ENCODE assay signal across 21 mouse cellular contexts in the genomic region with DNA sequence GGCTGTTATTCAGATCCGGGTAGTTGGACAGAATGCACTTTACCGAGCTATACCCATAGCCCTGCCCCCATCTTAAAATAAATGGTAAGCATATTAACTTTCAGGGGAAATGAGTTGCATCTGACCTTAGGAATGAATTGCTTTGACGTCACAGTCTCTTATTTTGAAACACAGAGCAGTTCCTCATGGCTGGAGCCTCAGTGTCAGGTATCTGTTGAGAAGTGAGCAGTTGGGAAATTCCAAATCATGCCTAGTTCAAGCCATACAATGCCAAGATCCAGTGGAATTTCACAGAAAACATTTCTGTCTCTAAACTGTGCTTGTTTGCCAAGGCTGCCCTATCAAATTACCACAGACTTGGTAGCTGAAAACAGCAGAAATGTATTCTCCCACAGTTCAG. TPM values are rescaled to one million over a fixed set of nuclear protein-coding genes. Genes with fewer than 3 reads are reported as not detected.
DNase-seq lines count a peak whose midpoint lies in the region; ATAC-seq and TF ChIP-seq lines count a peak whose summit lies in the region.
"Had no signal": no experiment of that assay in that cellular context is flagged by ENCODE, and none has a peak within 500 bp of the region (broad histone marks: within the 10 kb centered on the region; RNA-seq: fewer than 3 reads in every experiment).

No protein-coding gene starts in this region.

- POLR2A ChIA-PET in Patski (lab: Charles Lee) = no interaction called here

- no peak for ATAC-seq in Patski
- peak; percentile 11 for ATAC-seq in megakaryocyte, adult 5-6 weeks (ENCODE audit: poor library complexity, severe bottlenecking)
- no peak for ATAC-seq in inflammation-experienced regulatory T-cells, adult 6 months

- no peaks in the 10 kb centered on the region for H3K27me3 ChIP-seq in spleen, adult 2 months (ENCODE audit: control insufficient read depth, insufficient read depth, low read length)
- no peaks in the 10 kb centered on the region for H3K27me3 ChIP-seq in Patski
- H3K27me3 ChIP-seq: heart, embryonic 15.5 days; limb, embryonic 12.5 days; lung, embryonic 15.5 days had no signal

- H3K4me1 ChIP-seq in spleen, adult 2 months (ENCODE audit: control insufficient read depth, insufficient read depth, insufficient read length) = peaks cover 48% of the 10 kb centered on the region; the same call in 1 of the 2 replicates

- no peak overlapping the region for H3K4me3 ChIP-seq in spleen, adult 2 months (ENCODE audit: extremely low read depth, insufficient read depth, insufficient read length)
- H3K4me3 ChIP-seq: forebrain, embryonic 12.5 days; heart, embryonic 15.5 days; hindbrain, embryonic 10.5 days; limb, embryonic 12.5 days; liver, embryonic 13.5 days; lung, embryonic 15.5 days had no signal

- TF ChIP-seq CTCF in spleen, adult 2 months (IDR thresholded peaks at IDR 0.05; ENCODE audit: extremely low read depth, insufficient read depth, insufficient read length, insufficient replicate concordance) = no peak
- no peak for TF ChIP-seq CTCF in Patski (IDR thresholded peaks at IDR 0.05)

- peak overlapping the region; percentile 61 for H3K27ac ChIP-seq in spleen, adult 2 months (ENCODE audit: insufficient read depth, low read length)
- H3K27ac ChIP-seq: forebrain, embryonic 12.5 days; heart, embryonic 15.5 days; hindbrain, embryonic 10.5 days; limb, embryonic 12.5 days; liver, embryonic 13.5 days; lung, embryonic 15.5 days; stomach, postnatal 0 days had no signal

- peak in 1 of 2 experiments; percentile 55 for DNase-seq in spleen, adult 2 months (ENCODE audit: low read depth in 1 of 2, low spot score in 2 of 2)
- no peak for DNase-seq in spleen, postnatal 36 days (ENCODE audit: low spot score in 2 of 2)
- DNase-seq in Patski (ENCODE audit: low read depth, low spot score) = peak; percentile 17
- DNase-seq in adrenal gland, postnatal 14 days = no peak
- no peak for DNase-seq in kidney, postnatal 25 days
- DNase-seq: adrenal gland, adult 8-10 months; cerebellum, postnatal 14 days; gastrocnemius, postnatal 14 days; kidney, adult 8-10 months; kidney, postnatal 4 days; liver, embryonic 13.5 days; midbrain, embryonic 14.5 days; right cerebral cortex, postnatal 25 days had no signal

- CTCF ChIA-PET in Patski (lab: Charles Lee) = interaction anchor here (1.5 to 4.3 kb wide), 2 partner anchors 8 to 11 kb away, joined by 5 to 44 read pairs; no protein-coding TSS in a partner anchor

- in situ Hi-C loops in Patski (cut with MboI; ENCODE audit: low pct_unique_long_range_greater_than_20kb) = loop anchor here (5.0 kb wide), 1 partner anchor 36 kb away; no protein-coding TSS in a partner anchor

- no peaks in the 10 kb centered on the region for H3K36me3 ChIP-seq in spleen, adult 2 months (ENCODE audit: control insufficient read depth, insufficient read depth, low read length)
- H3K36me3 ChIP-seq: forebrain, embryonic 12.5 days; heart, embryonic 15.5 days; hindbrain, embryonic 10.5 days; limb, embryonic 12.5 days; liver, embryonic 13.5 days; lung, embryonic 15.5 days had no signal

- TF ChIP-seq POLR2A in spleen, adult 2 months (IDR thresholded peaks at IDR 0.05; ENCODE audit: low read depth, low read length) = no peak

- WGBS in spleen, adult 2 months = 54% methylated on average over 3 of the region's 3 CpGs

RNA-seq across cellular contexts. Expression of a gene that starts 2.3 kb away (rescaled TPM):
- polyA plus RNA-seq in spleen, adult 2 months (2012; rRNA removed) = 45.9 and 112 TPM in 2 replicates
- polyA plus RNA-seq in Patski (2021) = 29.6 TPM
- 37.2 and 42.4 TPM in 2 replicates for total RNA-seq in megakaryocyte, adult 5-6 weeks (2015)
- total RNA-seq in megakaryocyte, adult 5-6 weeks (2017) = 43.1 and 50.8 TPM in 2 replicates
- 33.7 and 42.3 TPM in 2 replicates for total RNA-seq in adrenal gland, postnatal 14 days (2021)
- polyA plus RNA-seq in inflammation-experienced regulatory T-cells, adult 6 months (2017; shearing (Covaris generic)) = 1 to 10 TPM; 5.7 to 9.7 (median 7.0) TPM

RNA-seq across cellular contexts. Expression of a gene that starts 39.3 kb away (rescaled TPM):
- 12.0 and 12.8 TPM in 2 replicates for polyA plus RNA-seq in spleen, adult 2 months (2012; rRNA removed)
- polyA plus RNA-seq in Patski (2021) = 3.7 TPM
- 10.8 and 11.3 TPM in 2 replicates for total RNA-seq in megakaryocyte, adult 5-6 weeks (2015)
- total RNA-seq in megakaryocyte, adult 5-6 weeks (2017) = 9.1 and 14.0 TPM in 2 replicates
- total RNA-seq in adrenal gland, postnatal 14 days (2021) = 831 and 917 TPM in 2 replicates
- 1 to 10 TPM in 1 of 3 experiments, under 1 TPM in 2; 0.54 to 1.8 (median 0.91) TPM for polyA plus RNA-seq in inflammation-experienced regulatory T-cells, adult 6 months (2017; shearing (Covaris generic))
